Mouse (Mus musculus): ENCODE results near the gene Lrp1. TPM values are rescaled to one million over a fixed set of nuclear protein-coding genes. Genes with fewer than 3 reads are reported as not detected.

Gene Lrp1
- 158 TPM for polyA plus RNA-seq (2015; fragmentation: Illumina TruSeq; extraction: RNeasy Lipid Tissue Mini Kit (QIAGEN cat#74804); ENCODE audit: low read depth, low replicate concordance)

GRCm38 (mm10) chr10:127620406-127621190 lies at the start of gene Lrp1:
Lrp1 (minus strand) TSS chr10:127621148.

GRCm38 (mm10) chr10:127668093-127669050 lies 47.4 kb upstream of the Lrp1 start, which contains the start of gene Nab2:
Nab2 (minus strand) TSS chr10:127668568.

GRCm38 (mm10) chr10:127666501-127667268 lies 45.7 kb upstream of the Lrp1 start, which contains the start of gene Nemp1:
Nemp1 (plus strand) TSS chr10:127666901.

GRCm38 (mm10) chr10:127642772-127643552 lies 22.0 kb upstream of the Lrp1 start, which contains the start of gene Stat6:
Stat6 (plus strand) TSS chr10:127642986.

GRCm38 (mm10) chr10:127534036-127534928 lies 86.7 kb downstream of the Lrp1 start, which contains the start of gene Nxph4:
Nxph4 (minus strand) TSS chr10:127534559.

GRCm38 (mm10) chr10:127522088-127522581 lies 98.8 kb downstream of the Lrp1 start, which contains the start of gene Shmt2:
Shmt2 (minus strand) TSS chr10:127522444.

GRCm38 (mm10) chr10:127514764-127515163 lies 106.2 kb downstream of the Lrp1 start, which contains the start of gene Ndufa4l2:
Ndufa4l2 (plus strand) TSS chr10:127514967.

GRCm38 (mm10) chr10:127500894-127501893 lies 119.8 kb downstream of the Lrp1 start, which contains the start of gene Stac3:
Stac3 (plus strand) TSS chr10:127501686.

Other genes starting within 250 kb of the Lrp1 start
- gene R3hdm2, start 240.8 kb downstream of the Lrp1 start, polyA plus RNA-seq (2015; fragmentation: Illumina TruSeq; extraction: RNeasy Lipid Tissue Mini Kit (QIAGEN cat#74804); ENCODE audit: low read depth, low replicate concordance) = 195 TPM
- 4.3 TPM for gene Stac3, start 119.5 kb downstream of the Lrp1 start, polyA plus RNA-seq (2015; fragmentation: Illumina TruSeq; extraction: RNeasy Lipid Tissue Mini Kit (QIAGEN cat#74804); ENCODE audit: low read depth, low replicate concordance)
- gene Ndufa4l2, start 106.2 kb downstream of the Lrp1 start, polyA plus RNA-seq (2015; fragmentation: Illumina TruSeq; extraction: RNeasy Lipid Tissue Mini Kit (QIAGEN cat#74804); ENCODE audit: low read depth, low replicate concordance) = 9.8 TPM
- 26.1 TPM for gene Shmt2, start 98.7 kb downstream of the Lrp1 start, polyA plus RNA-seq (2015; fragmentation: Illumina TruSeq; extraction: RNeasy Lipid Tissue Mini Kit (QIAGEN cat#74804); ENCODE audit: low read depth, low replicate concordance)
- gene Nxph4, start 86.6 kb downstream of the Lrp1 start, polyA plus RNA-seq (2015; fragmentation: Illumina TruSeq; extraction: RNeasy Lipid Tissue Mini Kit (QIAGEN cat#74804); ENCODE audit: low read depth, low replicate concordance) = 6.8 TPM
- gene Stat6, start 21.8 kb upstream of the Lrp1 start, polyA plus RNA-seq (2015; fragmentation: Illumina TruSeq; extraction: RNeasy Lipid Tissue Mini Kit (QIAGEN cat#74804); ENCODE audit: low read depth, low replicate concordance) = 11.0 TPM
- 3.3 TPM for gene Nemp1, start 45.8 kb upstream of the Lrp1 start, polyA plus RNA-seq (2015; fragmentation: Illumina TruSeq; extraction: RNeasy Lipid Tissue Mini Kit (QIAGEN cat#74804); ENCODE audit: low read depth, low replicate concordance)
- 30.7 TPM for gene Nab2, start 47.4 kb upstream of the Lrp1 start, polyA plus RNA-seq (2015; fragmentation: Illumina TruSeq; extraction: RNeasy Lipid Tissue Mini Kit (QIAGEN cat#74804); ENCODE audit: low read depth, low replicate concordance)
- 1.2 TPM for gene Myo1a, start 84.0 kb upstream of the Lrp1 start, polyA plus RNA-seq (2015; fragmentation: Illumina TruSeq; extraction: RNeasy Lipid Tissue Mini Kit (QIAGEN cat#74804); ENCODE audit: low read depth, low replicate concordance)
- gene Tac2, start 103.3 kb upstream of the Lrp1 start, polyA plus RNA-seq (2015; fragmentation: Illumina TruSeq; extraction: RNeasy Lipid Tissue Mini Kit (QIAGEN cat#74804); ENCODE audit: low read depth, low replicate concordance) = 23.1 TPM
- 4.3 TPM for gene Zbtb39, start 118.4 kb upstream of the Lrp1 start, polyA plus RNA-seq (2015; fragmentation: Illumina TruSeq; extraction: RNeasy Lipid Tissue Mini Kit (QIAGEN cat#74804); ENCODE audit: low read depth, low replicate concordance)
- 0.59 TPM for gene Gpr182, start 130.6 kb upstream of the Lrp1 start, polyA plus RNA-seq (2015; fragmentation: Illumina TruSeq; extraction: RNeasy Lipid Tissue Mini Kit (QIAGEN cat#74804); ENCODE audit: low read depth, low replicate concordance)
- not detected for gene Rdh1, start 138.6 kb upstream of the Lrp1 start, polyA plus RNA-seq (2015; fragmentation: Illumina TruSeq; extraction: RNeasy Lipid Tissue Mini Kit (QIAGEN cat#74804); ENCODE audit: low read depth, low replicate concordance)
- gene Rdh16f1, start 138.6 kb upstream of the Lrp1 start, polyA plus RNA-seq (2015; fragmentation: Illumina TruSeq; extraction: RNeasy Lipid Tissue Mini Kit (QIAGEN cat#74804); ENCODE audit: low read depth, low replicate concordance) = not detected
- 0.68 TPM for gene Rdh9, start 155.2 kb upstream of the Lrp1 start, polyA plus RNA-seq (2015; fragmentation: Illumina TruSeq; extraction: RNeasy Lipid Tissue Mini Kit (QIAGEN cat#74804); ENCODE audit: low read depth, low replicate concordance)
- 0.22 TPM for gene Rdh16, start 180.0 kb upstream of the Lrp1 start, polyA plus RNA-seq (2015; fragmentation: Illumina TruSeq; extraction: RNeasy Lipid Tissue Mini Kit (QIAGEN cat#74804); ENCODE audit: low read depth, low replicate concordance)
- gene Rdh19, start 228.8 kb upstream of the Lrp1 start, polyA plus RNA-seq (2015; fragmentation: Illumina TruSeq; extraction: RNeasy Lipid Tissue Mini Kit (QIAGEN cat#74804); ENCODE audit: low read depth, low replicate concordance) = not detected
- not detected for gene Rdh16f2, start 245.3 kb upstream of the Lrp1 start, polyA plus RNA-seq (2015; fragmentation: Illumina TruSeq; extraction: RNeasy Lipid Tissue Mini Kit (QIAGEN cat#74804); ENCODE audit: low read depth, low replicate concordance)

Measured in brain, adult 10 weeks (tissue).